Mouse (Mus musculus): ENCODE measurements around the gene 1700010I14Rik. TPM values are rescaled to one million over a fixed set of nuclear protein-coding genes. Genes with fewer than 3 reads are reported as not detected.

The 1700010I14Rik gene
- total RNA-seq (2021), result not detected

DNA sequence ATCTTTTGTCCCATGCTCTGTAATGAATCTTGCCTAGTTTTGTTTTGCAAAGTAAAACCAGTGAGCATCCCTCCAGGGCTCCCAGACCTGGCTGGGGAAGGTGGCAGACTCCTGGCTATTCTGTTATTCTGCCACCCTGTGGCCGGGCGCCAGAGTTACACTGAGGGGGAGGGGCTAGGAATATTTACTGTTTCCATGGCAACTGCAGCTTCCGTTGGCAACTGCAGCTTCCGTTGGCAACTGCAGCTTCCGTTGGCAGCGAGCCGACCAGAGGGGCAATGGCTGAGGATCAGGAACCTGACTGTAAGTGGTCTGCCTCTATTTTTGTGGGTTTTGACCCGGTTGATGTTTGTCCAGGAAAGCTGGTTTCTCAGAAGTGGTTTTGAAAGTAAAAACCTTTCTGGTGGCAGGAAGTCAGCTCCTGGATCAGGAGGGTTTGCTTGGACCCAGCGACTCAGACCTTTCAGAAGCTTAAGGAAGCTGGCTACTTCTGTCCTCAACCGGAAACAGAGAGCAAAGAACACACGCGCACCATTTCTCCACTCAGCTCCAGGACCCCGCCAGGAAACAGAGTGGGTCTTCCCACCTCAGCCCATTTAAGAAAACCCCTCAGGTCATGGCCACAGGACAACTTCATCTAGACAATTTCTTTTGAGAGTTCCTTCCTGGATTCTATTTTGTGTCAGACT lies at the start of gene 1700010I14Rik:
TSS of gene 1700010I14Rik (plus strand) at position 215 of the 689 bp plus-strand sequence.
- intact Hi-C loops (cut with DNase I), result no loop called here
- DNase-seq, result peak; percentile 80 to 81

DNA sequence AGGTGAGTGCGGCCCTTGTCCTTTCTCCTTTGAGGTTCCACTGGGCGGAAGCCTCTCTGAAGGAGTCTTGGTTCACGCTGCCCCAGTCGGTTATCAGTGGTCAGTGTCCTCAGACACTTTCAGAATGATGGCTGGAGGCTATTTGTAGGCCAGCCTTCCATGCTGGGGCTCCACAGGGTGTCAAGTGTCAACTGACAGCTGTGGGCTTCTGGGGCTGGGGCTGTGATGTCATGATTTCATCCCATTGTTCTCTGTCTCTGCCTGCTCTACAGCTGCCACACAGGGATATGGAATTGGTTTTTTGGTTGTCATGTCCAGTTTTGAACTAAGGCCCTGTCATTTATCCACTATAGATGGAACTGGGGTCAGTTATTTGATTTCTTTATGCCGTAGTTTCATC lies 36.5 kb upstream of the 1700010I14Rik start:
- DNase-seq, result no peak
- intact Hi-C loops (cut with DNase I), result no loop called here

DNA sequence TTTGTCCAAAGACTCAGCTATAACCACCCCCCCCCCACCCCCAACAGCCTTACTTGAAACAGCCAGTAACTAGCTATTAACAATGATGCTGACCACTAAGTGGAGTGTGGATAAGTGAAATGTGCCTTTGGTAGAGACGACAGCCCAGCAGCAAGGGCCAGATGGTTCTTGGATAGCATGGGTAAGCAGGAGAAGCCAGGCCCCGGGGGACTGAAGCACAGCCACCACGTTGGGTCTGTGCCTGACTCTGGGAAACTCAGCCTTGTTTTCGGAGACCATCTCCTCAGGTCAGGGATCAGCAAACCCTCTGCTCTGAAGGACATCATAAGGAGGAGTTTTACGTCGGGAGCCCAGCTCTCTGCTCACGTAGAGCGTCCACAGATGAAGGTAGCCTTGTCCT lies 35.2 kb upstream of the 1700010I14Rik start:
- intact Hi-C loops (cut with DNase I), result no loop called here
- DNase-seq, result no peak

DNA sequence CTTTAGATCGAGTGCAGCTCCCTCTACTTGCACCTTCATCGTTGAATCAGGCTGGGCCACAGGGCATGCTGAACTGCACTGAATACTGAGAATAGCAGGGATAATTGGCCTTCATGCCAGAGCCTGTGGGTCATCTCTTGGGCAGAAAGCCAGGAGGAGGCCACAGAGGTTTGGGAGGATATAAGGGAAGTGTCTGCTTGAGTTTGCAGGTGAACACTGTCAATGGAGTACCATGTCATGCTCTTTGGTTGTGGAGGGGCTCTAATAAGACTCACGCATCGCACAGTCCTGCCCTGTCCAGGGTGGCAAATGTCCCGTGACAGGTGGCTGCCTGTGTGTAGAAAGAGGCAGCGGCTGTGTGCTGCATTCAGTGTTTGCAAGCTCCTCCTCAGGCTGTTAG lies 30.0 kb upstream of the 1700010I14Rik start:
- intact Hi-C loops (cut with DNase I), result no loop called here
- DNase-seq, result no peak

DNA sequence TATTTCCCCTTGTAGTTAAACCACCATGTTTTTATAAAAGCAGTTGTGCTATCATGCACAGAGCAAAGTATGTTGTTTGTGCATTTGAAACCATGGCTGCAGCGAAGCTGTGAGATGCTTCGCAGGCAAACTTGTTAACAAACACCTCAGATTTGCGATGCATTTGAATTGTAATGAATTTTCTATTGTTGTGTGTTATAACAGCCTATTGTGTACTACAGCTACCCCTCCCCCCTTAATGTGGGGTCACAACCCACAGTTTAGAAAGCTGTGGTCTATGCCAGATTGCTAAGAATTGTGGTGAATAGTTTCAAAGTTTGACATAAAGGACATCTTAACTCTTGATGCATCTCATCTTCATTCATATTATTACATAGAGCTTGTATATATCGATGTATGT lies 27.7 kb upstream of the 1700010I14Rik start:
- DNase-seq, result no peak
- intact Hi-C loops (cut with DNase I), result no loop called here

DNA sequence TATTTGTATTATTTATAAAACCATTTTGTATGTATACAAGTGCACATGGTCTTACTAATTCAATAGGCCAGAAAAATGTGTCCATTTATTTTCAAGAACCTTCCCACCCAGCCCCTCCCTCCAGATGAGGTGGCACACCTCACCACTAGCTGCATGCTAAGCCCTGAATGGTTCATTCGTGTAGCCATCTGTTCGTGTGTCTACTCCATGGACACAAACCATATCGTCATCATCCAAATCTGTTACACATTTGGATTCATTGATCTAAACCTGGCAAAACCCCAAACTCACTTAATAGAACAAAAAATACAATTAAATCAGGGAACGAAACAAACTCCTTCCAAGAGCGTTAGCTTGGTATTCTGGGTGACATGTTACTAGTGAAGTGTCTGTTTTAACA lies 27.0 kb upstream of the 1700010I14Rik start:
- intact Hi-C loops (cut with DNase I), result no loop called here

DNA sequence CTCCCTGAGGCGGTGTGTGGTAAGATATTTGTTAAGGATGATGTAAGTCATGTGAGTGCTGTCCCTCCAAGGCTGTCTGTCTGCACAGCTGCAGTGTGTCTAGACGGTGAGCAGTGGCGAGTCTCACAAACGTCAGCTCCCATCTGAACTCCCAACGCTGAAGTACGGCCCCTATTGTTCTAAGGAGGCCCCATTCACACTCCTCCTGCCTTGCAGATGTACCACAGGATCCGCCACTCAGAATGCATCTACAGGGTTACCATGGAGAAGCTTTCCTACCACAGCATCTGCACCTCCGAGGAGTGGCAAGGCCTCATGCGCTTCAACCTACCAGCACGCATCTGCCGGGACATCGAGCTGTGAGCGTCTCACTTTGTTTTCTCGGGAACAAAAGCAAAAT lies 26.5 kb upstream of the 1700010I14Rik start:
- no peak for DNase-seq
- intact Hi-C loops (cut with DNase I), result no loop called here

More for the DNA sequence above, 27.0 kb upstream of the 1700010I14Rik start:
- no peak for DNase-seq

DNA sequence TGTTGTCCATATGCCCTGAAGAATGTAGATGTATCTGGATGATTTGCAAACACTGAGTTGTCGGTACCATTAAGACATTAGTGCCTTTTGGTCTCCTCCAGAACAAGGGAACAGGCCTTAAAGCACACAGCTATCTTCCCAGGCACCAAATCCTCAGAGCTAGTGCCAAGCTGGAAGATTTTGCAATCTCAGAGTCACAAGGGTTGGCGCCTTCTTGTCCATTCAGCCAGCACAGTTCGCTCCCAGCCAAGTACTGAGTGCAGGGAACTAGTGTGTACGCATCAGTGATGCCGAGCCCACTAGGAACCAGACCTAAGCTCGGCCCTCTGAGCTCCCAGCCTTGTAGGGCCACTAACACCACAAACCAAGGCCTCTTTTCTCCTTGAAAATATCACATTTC lies 23.0 kb upstream of the 1700010I14Rik start:
- DNase-seq, result no peak
- intact Hi-C loops (cut with DNase I), result no loop called here

DNA sequence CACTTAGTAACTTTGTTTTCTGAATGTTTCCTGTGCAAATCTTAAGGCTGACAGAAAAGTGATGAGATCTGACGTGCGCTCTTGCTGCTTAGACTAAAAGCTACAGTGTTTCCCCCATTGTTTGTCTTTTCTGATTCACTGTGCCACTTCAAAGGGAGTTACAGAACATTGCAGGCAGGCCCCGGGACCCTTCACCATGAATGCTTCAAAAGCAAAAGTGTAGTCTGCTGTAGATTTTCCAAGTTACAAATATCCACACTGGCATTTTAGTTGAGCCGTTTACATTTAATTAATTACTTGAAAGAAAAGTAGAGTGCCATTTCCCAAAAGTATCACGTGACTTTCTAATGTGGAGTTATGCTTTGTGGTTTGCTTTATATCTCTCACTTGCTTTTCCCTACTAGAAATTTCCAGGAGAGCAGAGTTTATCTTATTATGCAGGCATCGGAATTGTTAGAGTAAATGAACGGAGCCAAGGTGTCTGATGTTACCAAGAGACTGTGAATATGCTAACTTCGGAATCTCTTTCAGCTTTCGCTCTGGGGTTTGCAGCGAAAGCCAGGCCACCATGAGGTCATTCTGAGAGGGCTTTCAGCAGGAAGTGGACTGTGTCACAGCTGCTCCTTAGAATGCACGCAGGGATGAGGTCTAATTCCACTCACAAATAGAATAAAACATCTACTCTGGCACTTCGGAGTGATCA lies 15.8 kb upstream of the 1700010I14Rik start:
- intact Hi-C loops (cut with DNase I), result no loop called here
- DNase-seq, result no peak

DNA sequence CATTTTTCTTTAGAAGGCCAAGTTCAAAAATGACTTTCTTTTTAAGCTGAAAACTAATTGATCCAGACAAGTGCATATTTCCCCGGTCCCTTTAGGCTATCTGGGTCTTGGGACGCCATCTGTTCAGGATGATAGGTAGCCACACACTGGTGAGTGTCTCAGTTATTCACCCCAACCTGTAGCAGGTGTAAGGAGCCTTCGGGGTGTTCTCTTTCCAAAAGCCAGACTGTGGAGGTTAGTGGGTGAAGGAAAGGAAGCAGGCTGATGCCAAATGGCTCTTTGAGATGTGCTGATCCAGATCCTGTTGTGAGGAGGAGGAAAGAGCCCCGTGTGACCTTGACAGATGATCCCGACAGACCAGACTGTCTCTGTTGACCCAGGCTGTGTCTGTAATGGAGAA lies 14.8 kb upstream of the 1700010I14Rik start:
- intact Hi-C loops (cut with DNase I), result no loop called here

DNA sequence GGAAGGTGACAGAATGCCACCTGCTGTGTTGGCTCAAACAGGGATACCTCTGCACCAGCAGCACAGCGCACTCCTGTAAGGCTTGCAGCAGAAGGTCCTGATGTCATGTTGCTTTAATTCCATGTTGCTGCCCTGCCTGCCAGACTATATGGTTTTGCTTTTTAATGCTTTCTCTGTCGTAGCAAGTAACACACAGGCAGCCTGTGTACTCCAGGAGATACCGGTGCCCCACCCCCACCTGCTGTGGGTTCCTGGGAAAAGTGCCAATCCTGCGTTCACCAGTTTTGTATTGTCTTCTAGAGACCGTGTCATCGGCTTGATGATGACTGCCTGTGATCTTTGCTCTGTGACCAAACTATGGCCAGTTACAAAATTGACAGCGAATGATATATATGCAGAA lies 13.7 kb upstream of the 1700010I14Rik start:
- no peak for DNase-seq
- intact Hi-C loops (cut with DNase I), result no loop called here

More for the DNA sequence above, 14.8 kb upstream of the 1700010I14Rik start:
- no peak for DNase-seq

DNA sequence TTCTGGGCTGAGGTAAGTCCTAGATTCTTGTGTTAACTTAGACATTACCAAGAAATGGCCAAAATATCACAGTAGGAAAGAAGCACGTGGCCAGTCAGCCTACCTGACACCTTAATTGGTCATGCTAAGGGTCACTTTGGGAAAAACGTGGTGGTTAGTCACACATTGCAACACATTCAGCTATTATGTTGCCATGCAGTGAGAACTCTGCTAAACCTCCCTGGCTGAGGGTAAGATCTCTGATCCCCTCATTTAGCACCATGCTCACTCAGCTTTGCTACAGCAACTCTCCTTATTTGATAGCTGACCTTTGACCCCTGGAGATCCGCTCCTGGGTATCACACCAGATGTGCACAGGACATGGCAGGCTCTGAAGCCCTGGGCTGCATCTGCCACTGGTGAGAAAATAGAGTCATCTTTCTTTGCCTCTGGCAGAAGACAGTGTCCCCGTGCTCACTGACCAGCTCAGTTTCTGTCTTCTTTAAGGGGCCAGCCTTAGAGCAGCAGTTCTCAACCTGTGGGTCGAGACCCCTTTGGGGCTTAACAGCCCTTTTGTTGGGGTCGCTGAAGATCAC lies 13.2 kb upstream of the 1700010I14Rik start:
- intact Hi-C loops (cut with DNase I), result no loop called here
- no peak for DNase-seq

DNA sequence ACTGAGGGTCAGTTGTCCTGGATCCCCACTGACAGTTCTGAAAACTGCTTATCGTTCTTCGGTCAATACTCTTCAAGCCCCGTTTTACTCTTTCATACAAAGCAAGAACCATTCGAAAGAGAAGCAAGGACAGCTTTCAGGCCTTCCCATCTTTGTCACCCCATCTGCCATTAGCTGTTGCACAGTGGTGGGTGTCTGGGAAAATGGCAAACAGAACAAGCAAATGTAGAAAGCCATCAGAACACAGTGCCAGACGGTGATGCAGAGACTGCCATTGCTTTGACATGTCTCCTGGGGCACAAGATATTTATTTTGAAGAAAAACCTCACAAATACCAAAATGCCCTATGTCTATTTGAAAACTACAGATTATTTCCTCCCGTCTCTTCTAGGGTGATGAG lies 11.4 kb upstream of the 1700010I14Rik start:
- no peak for DNase-seq
- intact Hi-C loops (cut with DNase I), result no loop called here

DNA sequence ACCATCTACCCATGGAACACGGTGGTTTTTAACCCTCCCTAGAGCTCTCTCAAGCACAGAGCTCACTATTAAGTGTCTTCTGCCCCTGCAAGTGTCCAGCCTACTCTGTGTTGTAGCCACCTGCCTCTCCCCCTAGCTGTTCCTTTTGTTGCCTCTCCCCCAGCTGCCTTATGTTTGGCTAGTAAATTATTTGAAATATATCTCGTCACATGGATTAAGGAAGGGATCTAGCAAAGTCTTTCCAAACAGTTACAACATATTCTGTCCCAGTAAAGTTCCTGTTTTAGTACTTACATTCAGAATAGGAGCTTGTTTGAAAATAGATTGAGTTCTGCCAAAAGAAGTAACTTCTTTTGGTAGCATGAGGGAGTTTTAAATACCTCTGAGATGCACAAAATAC lies 10.9 kb upstream of the 1700010I14Rik start:
- intact Hi-C loops (cut with DNase I), result no loop called here
- DNase-seq, result no peak

DNA sequence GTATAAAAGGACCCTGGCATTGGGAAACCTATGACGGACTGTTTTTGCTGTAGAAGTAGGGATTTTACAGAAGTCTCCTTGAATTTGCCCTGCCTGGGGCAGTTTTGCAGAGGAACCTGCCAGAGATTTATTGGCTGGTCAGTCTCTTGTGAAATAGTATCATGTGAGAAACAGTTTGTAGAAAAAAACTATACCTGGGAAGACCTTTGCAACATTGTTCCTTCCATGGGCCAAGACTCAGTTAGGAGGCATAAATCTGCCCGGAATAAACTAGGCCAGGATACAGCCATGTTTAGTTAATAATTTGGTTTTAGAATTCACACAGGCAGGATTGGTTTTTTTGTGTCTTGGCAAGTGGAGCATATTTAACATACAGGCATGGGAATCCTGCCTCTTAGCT lies 4.6 kb upstream of the 1700010I14Rik start:
- no peak for DNase-seq
- intact Hi-C loops (cut with DNase I), result no loop called here

DNA sequence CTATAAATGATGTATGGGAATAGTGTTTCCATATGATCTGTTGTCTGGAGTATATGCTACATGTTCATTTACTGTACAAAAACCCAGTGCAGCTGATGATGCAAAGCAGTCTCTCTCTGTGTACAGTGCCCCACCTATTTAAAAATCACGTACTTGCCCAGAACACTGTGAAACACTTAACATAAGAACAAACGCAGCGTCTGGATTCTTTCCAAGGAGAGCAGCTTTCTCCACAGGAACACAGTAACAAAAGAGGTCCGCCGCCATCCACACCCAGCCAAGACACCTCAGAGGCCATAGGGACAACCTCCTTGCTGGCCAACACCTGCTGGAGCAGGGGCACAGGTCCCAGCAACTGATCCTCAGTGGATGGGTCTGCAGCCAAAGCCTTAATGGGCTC lies 2.4 kb upstream of the 1700010I14Rik start:
- no peak for DNase-seq
- intact Hi-C loops (cut with DNase I), result no loop called here

DNA sequence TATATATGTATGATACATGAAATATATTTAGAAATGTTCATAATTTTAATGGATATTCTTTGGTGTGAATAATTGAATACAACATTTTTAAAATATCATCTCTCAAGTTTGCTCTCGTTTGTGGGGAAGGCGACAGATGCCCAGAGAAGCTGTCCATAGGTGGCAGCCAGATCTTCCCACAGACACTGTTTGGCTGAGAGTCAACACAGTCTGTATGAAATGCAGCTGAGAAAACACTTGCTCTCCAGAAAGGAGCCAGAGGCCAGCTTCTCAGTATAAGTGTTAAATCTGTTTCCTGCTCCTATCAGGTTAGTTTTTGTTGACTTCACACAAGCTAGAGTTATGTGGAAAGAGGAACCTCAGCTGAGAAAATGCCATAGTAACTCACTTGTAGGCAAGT lies 1.6 kb upstream of the 1700010I14Rik start:
- DNase-seq, result no peak
- intact Hi-C loops (cut with DNase I), result no loop called here

DNA sequence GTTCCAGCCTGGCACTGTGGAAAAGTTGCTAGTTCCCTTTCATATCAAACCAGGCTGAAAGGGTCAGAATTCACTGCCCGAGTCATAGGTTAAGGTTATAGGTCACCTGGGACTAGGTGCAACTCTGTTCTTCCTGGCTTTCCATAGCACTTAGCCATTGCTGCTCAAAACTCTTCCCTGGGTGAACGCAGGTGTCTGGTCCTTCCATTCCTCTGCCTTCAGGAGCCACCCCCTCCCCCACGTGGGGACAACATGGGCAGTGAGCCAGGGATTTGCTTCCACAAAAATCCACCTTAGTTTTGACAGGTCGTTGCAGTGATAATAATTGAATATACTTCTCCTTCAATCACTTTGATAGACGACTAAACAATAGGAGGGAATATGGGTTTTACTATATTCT lies 764 bp upstream of the 1700010I14Rik start:
- intact Hi-C loops (cut with DNase I), result no loop called here
- DNase-seq, result no peak

DNA sequence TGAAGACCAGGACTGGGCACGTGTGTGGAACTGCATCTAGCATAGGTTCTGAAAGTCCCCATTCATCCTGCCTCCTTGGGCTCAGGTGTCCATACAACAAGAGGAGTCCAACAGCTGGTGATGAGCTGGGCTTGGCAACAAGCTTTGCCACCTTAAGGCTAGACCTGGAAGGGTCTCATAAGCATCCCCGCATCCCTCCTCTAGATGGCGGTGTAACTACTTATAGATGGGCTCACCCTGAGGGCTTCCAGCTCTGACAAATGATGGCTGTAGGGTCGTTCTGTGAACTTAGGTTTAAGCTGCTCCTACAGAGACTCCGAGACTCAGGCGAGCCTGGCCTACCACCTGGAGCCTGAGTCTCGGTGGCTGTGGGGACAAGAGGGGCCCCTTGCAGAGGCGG lies 3.0 kb downstream of the 1700010I14Rik start:
- DNase-seq, result no peak
- intact Hi-C loops (cut with DNase I), result no loop called here

DNA sequence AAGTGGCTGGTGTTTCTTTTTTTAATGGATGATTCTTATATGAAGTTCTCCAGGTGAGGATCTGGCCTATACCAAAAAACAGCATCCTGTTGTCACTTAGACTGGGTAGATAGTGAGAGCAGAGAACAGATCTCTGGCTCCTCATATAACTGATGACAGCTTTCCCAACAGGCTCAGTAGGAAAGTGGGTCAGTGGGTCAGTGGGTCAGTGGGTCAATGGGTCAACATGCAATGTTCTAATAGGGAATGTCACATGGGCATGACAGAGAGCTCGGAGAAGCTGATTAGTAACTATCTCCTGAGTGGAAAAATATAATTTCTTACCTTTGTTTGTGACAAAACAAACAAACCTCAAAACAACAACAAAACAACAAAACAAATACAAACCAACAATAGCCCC lies 7.2 kb downstream of the 1700010I14Rik start:
- intact Hi-C loops (cut with DNase I), result no loop called here

DNA sequence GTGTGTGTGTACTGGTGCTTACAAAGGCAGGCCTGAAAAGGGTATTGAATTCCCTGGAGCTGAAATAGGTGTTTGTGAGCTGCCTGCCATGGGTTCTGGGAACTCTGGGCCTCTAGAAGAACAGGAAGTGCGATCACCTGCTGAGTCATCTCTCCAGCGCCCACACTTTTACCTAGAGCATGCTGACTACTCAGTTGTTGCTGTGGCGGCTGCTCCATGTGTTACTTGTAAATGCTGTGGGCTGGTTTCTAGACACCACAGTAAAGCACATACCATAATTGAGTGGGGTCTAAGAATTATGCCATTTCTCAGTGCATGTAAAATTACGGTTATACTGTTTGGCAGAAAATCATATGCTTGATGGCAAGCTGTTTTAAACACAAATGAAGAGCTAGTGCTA lies 14.3 kb downstream of the 1700010I14Rik start:
- DNase-seq, result no peak
- intact Hi-C loops (cut with DNase I), result no loop called here

More for the DNA sequence above, 7.2 kb downstream of the 1700010I14Rik start:
- DNase-seq, result no peak

DNA sequence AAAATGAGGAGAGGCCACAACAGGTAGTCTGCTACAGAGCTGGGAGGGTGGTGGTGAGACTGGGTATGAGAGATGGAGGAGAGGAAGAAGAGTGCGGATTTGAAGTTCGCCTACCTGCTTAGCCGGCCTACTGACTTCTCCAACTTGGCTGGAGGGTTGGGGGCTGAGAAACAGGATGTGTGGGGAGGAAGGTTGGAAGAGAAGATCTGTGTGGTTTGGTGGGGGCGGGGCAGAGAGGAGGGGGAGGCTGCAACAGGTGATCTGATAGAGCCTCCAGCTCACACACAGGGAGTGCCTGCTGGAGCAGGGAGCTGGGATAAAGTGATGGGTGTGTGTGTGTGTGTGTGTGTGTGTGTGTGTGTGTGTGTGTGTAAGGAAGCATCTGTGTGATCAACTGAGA lies 16.4 kb downstream of the 1700010I14Rik start:
- intact Hi-C loops (cut with DNase I), result no loop called here
- DNase-seq, result no peak
